Mouse (Mus musculus): ENCODE results near the gene Btbd11. TPM values are rescaled to one million over a fixed set of nuclear protein-coding genes. Genes with fewer than 3 reads are reported as not detected.

Btbd11 gene
- total and polyA plus RNA-seq, 3 experiments, result 10.1 to 18.5 (median 15.4) TPM

GRCm38 (mm10) chr10:85561418-85561817 is 174.8 kb downstream of the Btbd11 start:
- peak in 1 of 2 experiments; percentile 25; a peak in 1 of 4 replicates for TF ChIP-seq CTCF (conservative IDR thresholded peaks at IDR 0.05 in 1 of 2, IDR thresholded peaks at IDR 0.05 in 1 of 2; ENCODE audit: low read depth in 2 of 2, low read length in 2 of 2)
- TF ChIP-seq MXI1 (IDR thresholded peaks at IDR 0.05; ENCODE audit: low read depth, low read length), result no peak
- no peak for TF ChIP-seq CHD2 (IDR thresholded peaks at IDR 0.05; ENCODE audit: low read length)
- TF ChIP-seq POLR2AphosphoS2 (IDR thresholded peaks at IDR 0.05; ENCODE audit: low read depth, low read length), result no peak
- no peak for TF ChIP-seq MEF2A (IDR thresholded peaks at IDR 0.05; ENCODE audit: borderline replicate concordance, low read depth, low read length)
- no peak for TF ChIP-seq MAFK (IDR thresholded peaks at IDR 0.05; ENCODE audit: insufficient replicate concordance, low read length)
- H3K27ac ChIP-seq (ENCODE audit: insufficient read depth, low read depth), result no peak overlapping the region
- in situ Hi-C loops (cut with MboI; ENCODE audit: low pct_ligation_motif_present, low pct_unique_long_range_greater_than_20kb, low sequenced_read_pairs), result no loop called here
- no peaks in the 10 kb centered on the region for H3K27me3 ChIP-seq (replicated peaks)
- H3K9ac ChIP-seq (ENCODE audit: insufficient read depth, low read depth), result no peak overlapping the region
- no peak overlapping the region for H3K4me2 ChIP-seq (ENCODE audit: insufficient read depth, low read depth, poor library complexity, severe bottlenecking)
- DNase-seq (ENCODE audit: extremely low read depth), result no peak
- dilution Hi-C loops (cut with MboI; ENCODE audit: extremely low pct_ligation_motif_present, extremely low pct_unique_long_range_greater_than_20kb, low sequenced_read_pairs), result no loop called here
- peaks cover 6 to 50% of the 10 kb centered on the region in 2 experiments for H3K36me3 ChIP-seq (replicated peaks in 1 of 2; ENCODE audit: control insufficient read depth in 1 of 2, insufficient read depth in 1 of 2, low read length in 1 of 2)
- peaks cover 0 to 2% of the 10 kb centered on the region in 2 experiments; a peak in 3 of 4 replicates for H3K4me1 ChIP-seq (ENCODE audit: control insufficient read depth in 1 of 2, insufficient read depth in 2 of 2)
- no peaks in the 10 kb centered on the region for H3K79me2 ChIP-seq (replicated peaks; ENCODE audit: control insufficient read depth, extremely low read depth, insufficient read depth, poor library complexity, severe bottlenecking)
- peaks cover 2% of the 10 kb centered on the region for H3K9me3 ChIP-seq (replicated peaks; ENCODE audit: low read length)
- no peak overlapping the region for H3K4me3 ChIP-seq (replicated peaks in 1 of 3; ENCODE audit: low read depth in 2 of 3, low read length in 2 of 3, poor library complexity in 1 of 3)

GRCm38 (mm10) chr10:85571456-85571855 is 184.8 kb downstream of the Btbd11 start:
- peaks cover 4% of the 10 kb centered on the region for H3K9me3 ChIP-seq (replicated peaks; ENCODE audit: low read length)
- peaks cover 0 to 66% of the 10 kb centered on the region in 2 experiments for H3K36me3 ChIP-seq (replicated peaks in 1 of 2; ENCODE audit: control insufficient read depth in 1 of 2, insufficient read depth in 1 of 2, low read length in 1 of 2)

GRCm38 (mm10) chr10:85572571-85572970 is 186.0 kb downstream of the Btbd11 start:
- no peak overlapping the region for H3K27ac ChIP-seq (ENCODE audit: insufficient read depth, low read depth)
- peaks cover 0 to 13% of the 10 kb centered on the region in 2 experiments; a peak in 2 of 4 replicates for H3K4me1 ChIP-seq (ENCODE audit: control insufficient read depth in 1 of 2, insufficient read depth in 2 of 2)
- no peak for TF ChIP-seq E2F4 (IDR thresholded peaks at IDR 0.05; ENCODE audit: insufficient replicate concordance, low read depth, low read length)
- TF ChIP-seq SMC3 (IDR thresholded peaks at IDR 0.05; ENCODE audit: low read depth, low read length), result no peak
- no peak for TF ChIP-seq RAD21 (IDR thresholded peaks at IDR 0.05; ENCODE audit: low read depth, low read length)
- TF ChIP-seq TCF12 (IDR thresholded peaks at IDR 0.05; ENCODE audit: low read depth, low read length), result no peak
- no peak for TF ChIP-seq SIN3A (IDR thresholded peaks at IDR 0.05; ENCODE audit: low read length)
- no peak for TF ChIP-seq MAFK (IDR thresholded peaks at IDR 0.05; ENCODE audit: insufficient replicate concordance, low read length)
- no peak for TF ChIP-seq BHLHE40 (IDR thresholded peaks at IDR 0.05; ENCODE audit: low read depth, low read length)
- no peak for TF ChIP-seq ZC3H11A (IDR thresholded peaks at IDR 0.05; ENCODE audit: low read depth, low read length)
- no peak for TF ChIP-seq ZNF384 (IDR thresholded peaks at IDR 0.05; ENCODE audit: low read depth, low read length)
- no peak for TF ChIP-seq RCOR1 (conservative IDR thresholded peaks at IDR 0.05; ENCODE audit: low read depth, low read length)
- TF ChIP-seq CTCF (conservative IDR thresholded peaks at IDR 0.05 in 1 of 2, IDR thresholded peaks at IDR 0.05 in 1 of 2; ENCODE audit: low read depth in 2 of 2, low read length in 2 of 2), result no peak
- TF ChIP-seq JUN (IDR thresholded peaks at IDR 0.05; ENCODE audit: insufficient read depth, low read depth, low read length), result no peak
- TF ChIP-seq NELFE (IDR thresholded peaks at IDR 0.05; ENCODE audit: low read depth, low read length), result no peak
- TF ChIP-seq ELF1 (IDR thresholded peaks at IDR 0.05; ENCODE audit: low read depth, low read length), result no peak
- TF ChIP-seq MEF2A (IDR thresholded peaks at IDR 0.05; ENCODE audit: borderline replicate concordance, low read depth, low read length), result no peak
- TF ChIP-seq EP300 (IDR thresholded peaks at IDR 0.05; ENCODE audit: low read length), result no peak
- no peak for DNase-seq (ENCODE audit: extremely low read depth)
- in situ Hi-C loops (cut with MboI; ENCODE audit: low pct_ligation_motif_present, low pct_unique_long_range_greater_than_20kb, low sequenced_read_pairs), result no loop called here
- H3K9me3 ChIP-seq (replicated peaks; ENCODE audit: low read length), result peaks cover 4% of the 10 kb centered on the region
- H3K4me3 ChIP-seq (replicated peaks in 1 of 3; ENCODE audit: low read depth in 2 of 3, low read length in 2 of 3, poor library complexity in 1 of 3), result no peak overlapping the region
- no peak overlapping the region for H3K4me2 ChIP-seq (ENCODE audit: insufficient read depth, low read depth, poor library complexity, severe bottlenecking)
- H3K79me2 ChIP-seq (replicated peaks; ENCODE audit: control insufficient read depth, extremely low read depth, insufficient read depth, poor library complexity, severe bottlenecking), result no peaks in the 10 kb centered on the region
- dilution Hi-C loops (cut with MboI; ENCODE audit: extremely low pct_ligation_motif_present, extremely low pct_unique_long_range_greater_than_20kb, low sequenced_read_pairs), result no loop called here
- no peaks in the 10 kb centered on the region for H3K27me3 ChIP-seq (replicated peaks)
- H3K9ac ChIP-seq (ENCODE audit: insufficient read depth, low read depth), result no peak overlapping the region
- H3K36me3 ChIP-seq (replicated peaks in 1 of 2; ENCODE audit: control insufficient read depth in 1 of 2, insufficient read depth in 1 of 2, low read length in 1 of 2), result peaks cover 0 to 68% of the 10 kb centered on the region in 2 experiments

More at GRCm38 (mm10) chr10:85571456-85571855, 184.8 kb downstream of the Btbd11 start:
- Histone ChIP-seq H3K79me2 (replicated peaks; ENCODE audit: control insufficient read depth, extremely low read depth, insufficient read depth, poor library complexity, severe bottlenecking) (no peaks in the 10 kb centered on the region), H3K9ac (ENCODE audit: insufficient read depth, low read depth) (no peak overlapping the region), H3K27ac (ENCODE audit: insufficient read depth, low read depth) (no peak overlapping the region), H3K4me2 (ENCODE audit: insufficient read depth, low read depth, poor library complexity, severe bottlenecking) (no peak overlapping the region), H3K4me3 (replicated peaks in 1 of 3; ENCODE audit: low read depth in 2 of 3, low read length in 2 of 3, poor library complexity in 1 of 3) (no peak overlapping the region), H3K27me3 (replicated peaks) (no peaks in the 10 kb centered on the region), H3K4me1 (ENCODE audit: control insufficient read depth in 1 of 2, insufficient read depth in 2 of 2) (peaks cover 0 to 14% of the 10 kb centered on the region in 2 experiments; a peak in 3 of 4 replicates)
- no peak for DNase-seq (ENCODE audit: extremely low read depth)
- in situ Hi-C loops (cut with MboI; ENCODE audit: low pct_ligation_motif_present, low pct_unique_long_range_greater_than_20kb, low sequenced_read_pairs) (no loop called here), dilution Hi-C loops (cut with MboI; ENCODE audit: extremely low pct_ligation_motif_present, extremely low pct_unique_long_range_greater_than_20kb, low sequenced_read_pairs) (no loop called here)
- TF ChIP-seq ZNF384 (IDR thresholded peaks at IDR 0.05; ENCODE audit: low read depth, low read length) (no peak), MAX (IDR thresholded peaks at IDR 0.05; ENCODE audit: low read length) (no peak), ZC3H11A (IDR thresholded peaks at IDR 0.05; ENCODE audit: low read depth, low read length) (no peak), USF2 (conservative IDR thresholded peaks at IDR 0.05; ENCODE audit: low read depth, low read length) (no peak), JUN (IDR thresholded peaks at IDR 0.05; ENCODE audit: insufficient read depth, low read depth, low read length) (no peak), MAZ (IDR thresholded peaks at IDR 0.05; ENCODE audit: low read depth, low read length) (no peak), CHD2 (IDR thresholded peaks at IDR 0.05; ENCODE audit: low read length) (no peak)

Data from CH12.LX (cell line).